14 mouse cellular contexts compared by ENCODE assay signal in the genomic region with DNA sequence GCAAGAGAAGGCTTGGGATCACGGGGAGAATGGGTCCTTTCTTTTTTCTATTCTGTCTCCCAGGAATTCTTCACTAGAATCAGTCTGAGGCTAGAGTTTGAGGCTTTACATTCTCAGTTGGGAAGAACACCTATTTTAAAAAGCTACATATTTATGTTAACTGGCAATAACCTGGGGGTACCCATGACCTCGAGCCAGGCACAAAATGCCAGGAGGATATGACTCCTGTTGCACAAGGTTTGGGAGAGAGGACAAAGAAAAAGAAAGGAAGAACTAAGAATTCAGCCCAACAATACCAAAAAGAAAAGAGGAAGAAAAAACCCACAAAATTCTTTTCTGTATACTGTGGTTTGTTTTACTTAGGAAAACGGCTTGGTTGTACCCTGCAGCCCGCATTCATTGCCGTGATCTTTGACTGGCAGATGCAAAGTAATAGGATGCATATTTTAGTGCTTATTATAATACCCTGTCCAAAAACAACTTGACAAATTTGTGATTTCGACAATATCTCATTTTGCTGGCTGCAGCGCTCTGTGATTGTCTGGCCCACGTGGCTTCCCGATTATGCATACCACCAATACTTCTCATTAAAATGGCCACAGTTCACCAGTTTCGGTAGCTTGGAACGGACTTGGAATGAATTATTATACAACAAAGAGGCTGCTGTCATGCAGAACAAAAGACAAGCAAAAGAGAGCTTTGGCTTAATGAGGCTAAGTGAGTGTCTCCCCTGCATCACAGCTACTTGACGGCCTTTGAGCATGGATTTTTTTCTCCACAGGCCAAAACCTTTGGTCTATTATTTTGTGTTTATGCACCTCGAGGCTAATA.
DNase-seq lines count a peak whose midpoint lies in the region; ATAC-seq lines count a peak whose summit lies in the region.
"Had no signal": no experiment of that assay in that cellular context is flagged by ENCODE, and none has a peak within 500 bp of the region (broad histone marks: within the 10 kb centered on the region; RNA-seq: fewer than 3 reads in every experiment).

No protein-coding gene starts in this region.

- H3K4me3 ChIP-seq in kidney, embryonic 15.5 days (replicated peaks), result no peak overlapping the region
- H3K4me3 ChIP-seq: heart, adult 2 months; limb, embryonic 10.5 days; myocyte had no signal

- H3K36me3 ChIP-seq in kidney, embryonic 15.5 days, result no peaks in the 10 kb centered on the region
- H3K36me3 ChIP-seq: limb, embryonic 10.5 days had no signal

- H3K4me1 ChIP-seq in kidney, embryonic 15.5 days, result no peaks in the 10 kb centered on the region
- H3K4me1 ChIP-seq: limb, embryonic 10.5 days had no signal

- DNase-seq in right cerebral cortex, adult 18-20 months, result peak; percentile 18
- no peak for DNase-seq in right cerebral cortex, postnatal 4 days
- peak; percentile 5 to 14 for DNase-seq in frontal cortex, postnatal 10 days (ENCODE audit: low spot score in 2 of 2)
- peak; percentile 36 for DNase-seq in layer of hippocampus, adult 9-11 months
- peak; percentile 23 for DNase-seq in retina, postnatal 7 days (ENCODE audit: low read depth, low spot score)
- no peak for DNase-seq in cerebellum, postnatal 25 days
- DNase-seq in ovary, postnatal 36 days (ENCODE audit: low spot score), result no peak
- DNase-seq: cerebellum, adult 11 months; heart, adult 2 months; lung, embryonic 14.5 days had no signal

- WGBS in kidney, embryonic 15.5 days, result 81% methylated on average over 13 of the region's 13 CpGs

- H3K27me3 ChIP-seq in kidney, embryonic 15.5 days, result no peaks in the 10 kb centered on the region

- no peaks in the 10 kb centered on the region for H3K9me3 ChIP-seq in kidney, embryonic 15.5 days (replicated peaks)
- H3K9me3 ChIP-seq: limb, embryonic 10.5 days had no signal

- no peak overlapping the region for H3K4me2 ChIP-seq in kidney, embryonic 15.5 days
- H3K4me2 ChIP-seq: lung, embryonic 14.5 days had no signal

- no peak overlapping the region for H3K9ac ChIP-seq in kidney, embryonic 15.5 days
- H3K9ac ChIP-seq: lung, embryonic 14.5 days had no signal

- no peak overlapping the region for H3K27ac ChIP-seq in kidney, embryonic 15.5 days
- H3K27ac ChIP-seq: heart, adult 2 months; limb, embryonic 10.5 days had no signal

- no peak for ATAC-seq in kidney, embryonic 15.5 days (replicated peaks; ENCODE audit: low FRiP score)
- ATAC-seq: intestine, postnatal 0 days had no signal

Comparison
In these comparisons a context has a peak if more than half of its experiments do, and no peak if none do; other contexts are left out.
1. DNase-seq: peak in right cerebral cortex, adult 18-20 months (single experiment), frontal cortex, postnatal 10 days (2 of 2), layer of hippocampus, adult 9-11 months (single experiment) and retina, postnatal 7 days (single experiment); none in right cerebral cortex, postnatal 4 days (single experiment), cerebellum, postnatal 25 days (0 of 2) and ovary, postnatal 36 days (single experiment).